Mouse (Mus musculus) embryo, embryonic 9.5 days (tissue): ENCODE data around the gene Zfp827.

ENCODE experiments used
- DNase-seq: peaks from one replicate; pipeline ENCODE4 v3.0.0-alpha.2; 2017; ENCODE audit errors: extremely low spot score

The Zfp827 gene

DNA sequence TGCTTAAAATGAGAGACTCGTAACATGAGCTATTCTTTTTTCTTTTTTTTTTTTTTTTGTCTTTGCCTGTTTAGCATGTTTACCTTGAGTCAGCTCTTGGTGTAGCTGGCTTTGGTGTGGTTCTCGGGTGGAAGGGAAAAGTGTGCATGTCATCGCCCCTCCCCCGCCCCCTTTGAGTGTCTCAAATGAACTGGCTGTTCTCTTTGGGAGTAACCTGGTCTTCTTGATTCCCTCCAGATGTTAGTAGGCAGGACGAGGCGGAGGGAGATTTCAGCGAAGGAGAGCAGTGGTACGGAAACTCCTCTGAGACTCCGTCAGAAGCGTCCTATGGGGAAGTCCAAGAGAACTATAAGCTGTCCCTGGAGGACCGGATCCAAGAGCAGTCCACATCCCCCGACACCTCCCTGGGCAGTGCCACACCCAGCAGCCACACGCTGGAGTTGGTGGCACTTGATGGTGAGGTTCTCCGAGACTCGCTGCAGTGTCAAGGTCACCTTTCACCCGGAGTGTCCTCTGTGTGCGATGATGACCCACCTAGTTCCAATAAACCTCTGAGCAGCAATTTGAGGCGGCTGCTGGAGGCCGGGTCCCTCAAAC, 31.9 kb downstream of the Zfp827 start:
- peak; percentile 22 for DNase-seq

DNA sequence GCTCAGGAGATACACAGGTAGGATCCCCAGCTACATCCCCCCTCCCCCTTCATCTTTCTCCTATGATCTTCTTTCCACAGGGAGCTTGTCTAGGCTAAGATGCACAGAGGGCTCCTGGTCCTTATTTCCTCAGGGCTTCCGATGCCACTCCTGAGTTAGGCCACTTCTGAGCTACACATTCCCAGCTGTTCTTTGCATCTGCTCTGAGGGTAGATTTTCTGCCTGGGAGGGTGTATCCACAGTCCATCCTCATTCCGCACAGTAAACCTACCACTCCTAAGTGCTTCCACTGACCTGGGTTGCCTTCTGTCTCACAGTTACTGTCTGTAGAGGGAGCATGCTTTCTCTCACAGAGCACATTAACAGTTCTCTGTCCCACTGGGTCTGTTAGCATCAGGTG, 37.7 kb downstream of the Zfp827 start:
- DNase-seq = no peak

DNA sequence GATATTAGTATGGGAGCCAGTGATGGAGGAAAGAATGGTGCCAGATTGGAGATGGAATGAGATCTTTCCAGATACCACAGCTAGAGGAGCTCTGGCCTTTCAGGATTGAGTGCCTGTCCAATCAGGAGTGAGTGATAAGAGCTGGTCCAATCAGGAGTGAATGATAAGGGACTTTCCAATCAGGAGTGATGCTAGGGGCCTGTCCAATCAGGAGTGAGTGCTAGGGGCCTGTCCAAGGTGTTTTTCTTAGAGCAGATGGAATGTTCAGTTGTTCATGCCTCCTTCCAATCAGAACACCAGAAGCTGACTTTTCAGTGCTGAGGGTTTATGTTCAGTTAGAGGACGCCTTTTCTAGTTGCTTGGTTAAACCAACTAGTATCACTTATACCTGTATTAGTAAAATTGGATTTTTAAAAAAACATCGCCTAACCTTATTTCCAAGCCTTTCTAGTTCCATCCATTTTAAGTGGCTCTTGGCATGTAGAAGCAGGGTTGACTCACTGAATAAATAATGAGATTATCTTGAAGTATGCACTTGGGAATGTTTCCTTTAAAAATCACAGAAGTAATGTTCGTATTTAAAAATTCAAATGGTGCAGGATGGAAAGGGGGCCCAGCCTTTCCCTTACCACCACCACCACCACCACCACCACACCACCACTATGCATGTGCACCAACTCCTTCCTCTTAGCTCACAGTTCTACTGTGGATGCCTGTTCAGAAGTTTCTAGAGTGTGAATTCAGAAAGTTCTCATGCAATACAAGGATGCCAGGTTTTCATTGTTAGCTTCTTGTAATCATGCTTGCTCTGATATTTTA, 39.8 kb downstream of the Zfp827 start:
- DNase-seq = no peak

DNA sequence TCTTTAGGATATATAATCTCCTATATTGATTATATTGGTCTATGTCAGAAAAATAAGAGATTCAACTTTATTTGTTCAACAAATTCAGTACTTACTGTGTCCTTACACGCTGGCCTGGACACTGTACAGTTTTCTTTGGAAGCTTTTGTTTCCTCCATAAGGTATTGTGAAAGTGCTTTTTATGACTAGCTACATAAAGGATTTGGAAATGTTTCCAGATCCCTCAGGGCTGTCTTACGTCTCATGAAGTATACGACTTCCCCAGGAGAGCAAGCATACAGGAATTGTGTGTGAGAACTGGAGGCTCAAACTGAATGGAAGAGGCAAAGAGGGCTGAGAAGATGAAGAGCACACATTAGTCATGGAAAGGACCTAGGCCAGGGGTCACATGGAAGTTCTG, 45.1 kb downstream of the Zfp827 start:
- DNase-seq = no peak

- DNase-seq = no peak
Measured at GRCm38 (mm10) chr8:79074986-79075385, 46.7 kb downstream of the Zfp827 start.

DNA sequence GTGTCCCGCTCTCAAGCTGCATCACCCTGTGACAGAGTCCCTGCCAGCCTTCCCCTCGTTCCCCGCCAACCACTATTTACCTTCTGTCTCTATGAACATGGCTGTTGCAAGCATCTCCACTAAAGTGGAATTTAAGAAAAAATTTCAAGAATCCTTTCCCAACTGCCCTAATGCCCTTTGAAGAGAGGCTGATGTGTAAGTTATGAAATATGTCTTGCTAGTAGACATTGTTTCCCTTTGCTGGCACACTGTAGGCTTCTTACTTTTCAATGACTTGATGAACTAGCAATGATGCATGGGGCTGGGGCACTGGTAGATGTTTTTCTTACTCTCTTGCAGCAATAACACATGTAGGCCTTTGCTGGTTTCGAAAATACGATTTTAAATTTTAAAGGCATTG, 49.0 kb downstream of the Zfp827 start:
- no peak for DNase-seq

GRCm38 (mm10) chr8:79078556-79079195, 50.4 kb downstream of the Zfp827 start:
- DNase-seq = no peak

DNA sequence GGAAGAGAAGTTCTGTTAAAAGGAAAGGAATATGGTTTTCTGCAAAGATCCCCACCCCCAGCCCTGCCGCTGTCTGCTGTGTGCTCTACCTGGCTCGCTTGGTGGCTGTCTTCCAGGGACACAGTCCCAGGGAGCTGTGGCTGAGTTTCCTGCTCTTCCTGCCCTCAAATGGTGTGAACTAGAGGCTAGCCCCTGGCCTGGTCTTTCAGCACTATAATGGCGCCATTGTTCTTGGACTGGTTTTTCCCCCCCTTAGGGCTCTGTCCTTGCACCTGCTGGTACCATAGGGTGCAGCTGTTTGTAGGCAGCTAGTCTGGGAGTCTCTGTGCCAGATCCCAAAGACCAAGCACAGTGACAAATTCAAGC, 50.9 kb downstream of the Zfp827 start:
- no peak for DNase-seq

- no peak for DNase-seq
Measured at GRCm38 (mm10) chr8:79080096-79080739, 52.0 kb downstream of the Zfp827 start.

- no peak for DNase-seq
Measured at GRCm38 (mm10) chr8:79081333-79081732, 53.1 kb downstream of the Zfp827 start.

- DNase-seq = no peak
Measured at GRCm38 (mm10) chr8:79081955-79082354, 53.7 kb downstream of the Zfp827 start.

DNA sequence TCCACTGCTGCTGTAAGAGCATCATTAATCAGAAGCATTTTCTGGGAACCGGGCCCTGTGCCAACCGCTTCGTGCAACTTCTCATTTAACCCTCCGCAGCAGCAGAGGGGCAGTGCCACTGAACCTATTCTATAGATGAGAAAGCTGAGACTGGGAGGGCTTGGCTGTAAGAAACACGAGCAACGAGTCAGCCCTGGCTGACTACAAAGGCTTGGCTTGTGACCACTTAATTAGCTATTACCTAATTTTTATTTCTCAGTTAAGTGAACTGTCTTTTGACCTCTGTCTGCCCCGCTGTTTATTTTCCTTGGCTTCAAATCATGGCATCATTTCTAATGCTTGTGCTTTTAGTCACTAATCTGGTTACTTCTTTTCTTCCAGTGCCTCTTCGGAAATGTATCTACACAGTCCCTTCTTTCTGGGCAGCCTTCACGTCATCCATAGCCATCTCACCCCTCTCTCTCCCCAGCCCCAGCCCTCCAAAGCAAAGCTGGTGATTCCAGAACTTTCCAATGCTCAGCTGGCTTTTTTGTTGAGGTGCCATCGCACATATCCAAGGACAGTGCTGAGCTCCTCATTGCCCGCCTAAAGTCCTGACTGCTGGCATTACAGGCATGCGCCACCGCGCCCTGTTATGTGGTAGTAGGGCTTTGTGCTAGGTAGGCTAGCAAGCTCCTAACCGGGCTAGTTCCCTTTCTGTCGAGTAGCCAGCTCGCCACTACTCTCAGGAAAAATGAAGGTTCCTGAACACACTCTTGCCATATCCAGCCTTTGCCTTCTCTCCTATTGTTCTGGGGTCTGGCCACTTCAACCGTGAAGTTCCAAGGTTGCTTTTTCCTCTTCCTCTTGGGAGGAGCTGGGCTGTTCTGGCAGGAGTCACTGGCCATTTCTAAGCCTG, 55.5 kb downstream of the Zfp827 start:
- DNase-seq = no peak

DNA sequence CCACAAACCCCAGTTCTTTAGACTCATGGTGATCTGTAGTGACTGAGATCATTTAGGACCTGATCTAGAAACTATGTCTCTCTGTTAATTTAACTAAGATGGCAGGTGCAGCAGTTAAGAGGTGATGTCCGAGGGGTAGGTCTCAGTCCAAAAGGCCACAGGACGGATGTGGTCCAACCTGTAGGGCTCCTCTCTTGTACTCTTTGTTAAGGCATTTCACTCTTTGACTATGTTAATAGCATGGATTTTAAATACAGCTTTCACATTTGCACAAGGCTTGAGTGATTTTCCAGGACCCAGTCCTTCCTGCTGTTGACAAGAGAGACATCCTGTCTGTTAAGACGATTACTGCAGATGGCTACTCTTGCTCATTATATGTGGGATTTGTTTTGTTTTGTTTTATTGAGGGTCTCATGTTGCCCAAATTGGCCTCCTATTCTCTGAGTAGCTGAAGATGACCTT, 56.2 kb downstream of the Zfp827 start:
- no peak for DNase-seq

- no peak for DNase-seq
Measured at GRCm38 (mm10) chr8:79094422-79094821, 66.2 kb downstream of the Zfp827 start.

- no peak for DNase-seq
Measured at GRCm38 (mm10) chr8:79095162-79095561, 66.9 kb downstream of the Zfp827 start.

- DNase-seq = no peak
Measured at GRCm38 (mm10) chr8:79096970-79097369, 68.7 kb downstream of the Zfp827 start.

DNA sequence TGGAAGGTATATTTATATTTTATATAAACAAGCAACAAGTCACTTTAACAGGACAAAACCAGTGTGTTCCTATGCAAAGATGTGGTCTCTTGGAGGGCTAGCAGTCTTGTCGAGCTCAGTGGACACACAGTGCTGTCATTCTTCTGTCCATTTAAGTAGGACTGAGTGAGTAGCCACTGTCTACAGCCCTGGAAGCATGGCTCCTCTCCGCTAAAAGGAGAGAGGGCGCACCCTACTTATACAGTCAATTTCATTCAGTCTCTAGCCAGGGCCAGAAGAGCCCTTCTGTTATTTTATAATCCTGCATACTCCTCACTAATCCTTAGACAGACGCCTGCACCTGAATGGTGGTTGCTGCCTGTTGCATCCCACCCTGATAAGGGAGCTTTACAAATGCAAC, 74.5 kb downstream of the Zfp827 start:
- no peak for DNase-seq

- no peak for DNase-seq
Measured at GRCm38 (mm10) chr8:79103185-79103878, 75.1 kb downstream of the Zfp827 start.

DNA sequence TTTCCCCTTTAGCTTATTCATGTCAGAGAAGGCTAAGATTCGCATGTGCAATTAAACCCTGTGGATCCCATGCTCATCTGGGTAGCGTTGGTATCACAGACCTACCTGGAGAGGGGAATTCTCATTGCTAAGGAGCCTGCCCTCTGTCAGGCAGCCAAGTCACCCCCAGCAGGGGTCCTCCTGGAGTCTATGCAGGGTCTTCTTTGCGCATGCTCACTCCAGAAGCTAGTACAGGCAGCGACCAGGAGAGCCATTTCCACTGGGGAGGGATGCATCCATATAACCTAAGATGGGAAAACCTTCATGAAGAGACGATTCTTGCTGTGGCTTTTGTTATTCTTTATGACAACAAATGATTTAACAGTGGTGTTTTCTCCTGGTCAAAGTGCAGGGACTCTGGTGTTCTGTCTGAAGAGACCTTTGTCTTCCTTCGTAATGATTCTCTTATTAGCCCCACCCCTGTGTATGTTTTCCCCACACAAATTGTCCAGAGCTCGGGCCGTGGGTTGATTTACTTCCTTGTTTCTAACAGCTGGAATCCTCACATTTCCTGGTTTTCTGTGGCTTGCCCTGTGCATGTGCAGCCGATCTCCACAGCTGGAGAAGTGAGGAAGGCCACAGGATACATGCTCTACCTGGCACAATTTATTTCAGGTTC, 75.8 kb downstream of the Zfp827 start:
- DNase-seq = no peak

DNA sequence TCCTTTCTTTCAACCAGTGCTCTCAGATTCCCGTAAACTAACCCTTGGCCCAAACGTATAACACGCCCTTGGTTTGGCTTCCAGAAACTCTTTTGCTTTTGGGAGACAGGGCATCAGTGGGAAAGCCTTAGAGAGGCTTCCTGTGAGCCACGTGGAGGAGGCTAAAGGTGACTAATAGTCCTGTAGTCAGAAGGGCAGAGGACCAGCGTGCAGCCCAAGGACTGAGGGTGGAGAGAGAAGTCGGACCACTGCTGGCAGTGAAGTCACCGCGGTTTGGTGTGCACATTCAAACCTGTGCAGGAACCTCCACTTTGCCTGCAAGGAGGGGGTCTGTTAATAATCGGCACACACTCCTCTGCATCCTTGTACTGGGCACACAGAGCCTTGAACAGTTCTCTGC, 76.4 kb downstream of the Zfp827 start:
- no peak for DNase-seq
